Mouse (Mus musculus) neutrophil, adult 5-6 weeks (primary cell): ENCODE measurements around the gene Evx2. TPM values are rescaled to one million over a fixed set of nuclear protein-coding genes. Genes with fewer than 3 reads are reported as not detected.

Experiments used
- ATAC-seq: fragments of 151-379, 151-347 bp; 2 replicates; pipeline ENCODE4 v1.8.0; 2017; ENCODE audit warnings: mild to moderate bottlenecking, moderate TSS enrichment; ENCODE audit not compliant: insufficient number of reproducible peaks, poor library complexity, low FRiP score, severe bottlenecking; ENCODE audit errors: extremely low read depth
- total RNA-seq: library from RNA; stranded (forward); fragments of 200-1000 nt; gene quantifications from 2 replicates; pipeline ENCODE4 v1.2.3, GENCODE M21; 2017

Evx2 gene
- total RNA-seq, 1 experiment from 2014 or later, result not detected

DNA sequence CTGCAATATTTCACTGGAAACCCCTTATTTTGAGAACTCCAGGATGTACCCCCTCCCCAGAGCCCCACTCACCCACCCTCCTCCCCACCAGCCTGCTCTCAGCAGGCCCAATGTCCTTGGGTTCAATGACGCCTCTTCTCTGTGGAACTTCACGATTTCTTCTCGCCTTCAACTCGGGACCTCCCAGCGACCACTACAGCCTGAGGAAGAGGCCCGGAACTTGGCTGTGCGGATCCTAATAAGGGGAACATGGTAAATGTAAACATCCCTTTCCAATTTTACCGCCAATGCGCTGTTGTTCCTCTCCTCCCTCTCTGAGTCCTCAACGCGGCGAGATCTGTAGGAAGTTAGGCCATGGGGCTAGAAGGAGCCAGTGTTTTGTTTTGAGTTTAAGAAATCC, 24.7 kb upstream of the Evx2 start:
- no peak for ATAC-seq

DNA sequence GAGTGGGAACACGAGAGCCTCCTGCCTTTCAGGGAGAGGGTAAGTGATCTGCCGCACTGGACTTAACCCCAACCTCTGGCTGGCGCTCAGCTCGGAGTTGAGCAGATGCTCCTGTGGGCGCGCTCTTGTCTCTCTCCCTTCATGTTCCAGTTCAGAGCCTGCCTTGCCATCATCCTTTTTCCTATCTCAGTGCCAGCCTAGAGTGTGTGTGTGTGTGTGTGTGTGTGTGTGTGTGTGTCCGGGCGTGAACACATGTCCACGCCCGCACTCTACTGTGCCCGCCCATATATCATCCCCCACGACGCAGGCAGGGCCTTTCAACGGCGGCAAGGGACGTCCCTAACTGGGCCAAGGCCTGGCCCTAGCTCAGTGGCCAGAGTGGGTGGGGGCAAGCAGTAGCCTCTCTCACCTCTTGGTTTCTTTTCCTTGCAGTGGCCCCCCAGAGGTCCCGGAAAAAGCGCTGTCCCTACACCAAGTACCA, 24.2 kb upstream of the Evx2 start:
- no peak for ATAC-seq

DNA sequence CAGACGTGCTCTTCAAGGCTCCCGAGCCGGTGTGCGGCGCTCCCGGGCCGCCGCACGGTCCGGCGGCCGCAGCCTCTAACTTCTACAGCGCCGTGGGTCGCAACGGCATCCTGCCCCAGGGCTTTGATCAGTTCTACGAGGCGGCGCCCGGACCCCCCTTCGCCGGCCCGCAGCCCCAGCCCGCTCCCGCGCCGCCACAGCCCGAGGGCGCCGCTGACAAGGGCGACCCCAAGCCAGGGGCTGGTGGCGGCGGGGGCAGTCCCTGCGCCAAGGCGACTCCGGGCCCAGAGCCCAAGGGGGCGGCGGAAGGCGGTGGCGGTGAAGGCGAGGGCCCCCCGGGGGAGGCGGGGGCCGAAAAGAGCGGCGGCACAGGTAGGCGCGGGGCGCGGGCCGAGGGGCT, 23.4 kb upstream of the Evx2 start:
- ATAC-seq, result no peak

DNA sequence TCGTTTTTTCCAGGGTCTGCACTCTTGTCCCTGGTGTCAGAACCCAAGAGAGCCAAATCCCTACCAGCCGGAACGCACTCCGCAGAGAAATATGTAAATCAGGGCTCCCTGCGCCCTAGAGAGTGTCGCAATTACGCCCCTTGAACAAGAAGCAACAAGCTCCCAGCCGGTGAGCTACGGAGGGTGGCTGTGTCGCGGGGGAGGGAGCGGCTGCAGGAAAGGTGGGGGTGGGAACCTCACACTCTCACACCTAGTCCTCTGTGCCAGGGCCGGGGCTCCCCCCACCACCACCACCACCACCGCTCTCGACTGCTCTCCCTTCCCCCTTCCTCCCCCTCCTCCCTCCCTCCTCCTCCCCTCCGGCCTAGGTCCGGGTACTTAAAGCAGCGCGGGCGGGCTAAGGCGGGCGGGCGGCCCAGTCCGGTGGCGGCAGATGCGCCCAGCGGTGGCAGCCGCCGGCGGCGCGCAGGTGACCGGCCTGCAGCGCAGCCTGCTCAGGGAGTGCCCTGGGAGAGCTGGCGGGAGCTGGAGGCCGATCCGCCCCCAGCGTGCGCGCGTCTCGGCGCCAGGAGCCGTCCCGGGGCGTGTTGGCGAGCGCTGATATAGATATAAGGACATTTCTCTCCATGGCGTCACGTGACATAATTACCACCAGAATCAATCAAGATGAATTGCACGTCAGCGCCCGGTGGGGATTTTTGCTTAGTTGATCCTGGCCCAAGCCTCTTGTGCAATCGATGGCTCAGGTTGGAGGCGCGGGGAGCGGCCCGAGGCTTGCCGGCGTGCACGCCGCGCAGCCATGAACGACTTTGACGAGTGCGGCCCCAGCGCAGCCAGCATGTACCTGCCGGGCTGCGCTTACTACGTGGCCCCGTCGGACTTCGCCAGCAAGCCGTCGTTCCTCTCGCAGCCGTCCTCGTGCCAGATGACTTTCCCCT, 22.5 kb upstream of the Evx2 start:
- ATAC-seq, result no peak

DNA sequence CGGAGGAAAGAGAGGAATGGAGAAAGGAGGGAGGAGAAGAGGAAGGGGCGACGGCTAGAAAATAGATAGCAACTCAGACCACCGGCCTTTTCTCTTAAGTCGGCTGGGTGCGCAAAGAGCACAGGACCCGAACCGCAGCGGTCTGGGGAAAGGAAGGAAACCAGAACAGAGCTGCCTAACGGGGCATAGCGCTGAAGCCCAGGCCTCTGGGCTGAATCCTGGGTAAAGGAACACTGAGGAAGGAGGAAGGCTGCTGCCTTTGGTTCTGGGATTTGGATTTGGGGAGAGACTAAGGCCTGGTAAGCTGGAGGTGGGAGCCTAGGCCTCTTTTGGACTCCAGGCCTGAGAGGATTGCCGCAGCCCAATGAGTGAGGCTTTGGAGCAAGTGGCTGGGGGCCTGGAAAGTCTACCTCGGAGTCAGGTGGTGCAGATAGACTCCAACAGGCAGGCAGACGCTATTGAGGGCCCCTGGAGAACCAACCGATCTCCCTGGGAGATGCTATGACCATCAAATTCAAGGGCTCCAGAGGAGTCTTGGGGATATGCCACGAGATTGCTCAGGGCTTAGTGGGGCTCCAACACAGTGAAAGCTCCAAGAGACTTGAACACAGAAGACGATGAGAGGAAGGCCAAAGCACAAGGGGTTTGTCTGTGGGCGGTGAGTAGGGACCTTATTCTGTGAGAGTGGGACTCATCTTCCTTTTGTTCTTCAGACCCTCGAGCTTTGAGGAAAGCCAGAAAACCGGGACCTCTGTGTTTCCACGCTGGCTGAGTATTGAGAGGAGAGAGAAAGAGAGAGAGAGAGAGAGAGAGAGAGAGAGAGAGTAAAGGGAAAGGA, 21.4 kb upstream of the Evx2 start:
- ATAC-seq, result no peak

DNA sequence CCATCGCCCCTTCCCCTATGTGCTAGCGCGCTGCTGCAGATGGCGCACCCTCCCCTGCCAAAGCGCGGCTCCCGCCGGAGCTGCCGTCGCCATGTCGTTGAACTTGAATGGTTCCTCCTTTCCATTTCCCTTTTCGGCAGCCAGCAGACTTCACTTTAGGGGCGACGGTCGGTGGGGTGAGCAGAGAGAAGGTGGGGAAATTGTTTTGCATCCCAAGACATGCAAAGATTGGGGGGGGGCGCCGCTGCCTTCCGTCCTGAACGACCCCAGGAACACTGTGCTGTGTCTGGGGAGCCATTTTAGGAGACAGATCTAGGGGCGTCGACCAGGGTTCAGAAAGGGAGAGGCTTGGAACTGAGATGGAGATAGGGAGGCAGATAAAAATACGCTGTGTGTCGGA, 20.6 kb upstream of the Evx2 start:
- ATAC-seq, result no peak

DNA sequence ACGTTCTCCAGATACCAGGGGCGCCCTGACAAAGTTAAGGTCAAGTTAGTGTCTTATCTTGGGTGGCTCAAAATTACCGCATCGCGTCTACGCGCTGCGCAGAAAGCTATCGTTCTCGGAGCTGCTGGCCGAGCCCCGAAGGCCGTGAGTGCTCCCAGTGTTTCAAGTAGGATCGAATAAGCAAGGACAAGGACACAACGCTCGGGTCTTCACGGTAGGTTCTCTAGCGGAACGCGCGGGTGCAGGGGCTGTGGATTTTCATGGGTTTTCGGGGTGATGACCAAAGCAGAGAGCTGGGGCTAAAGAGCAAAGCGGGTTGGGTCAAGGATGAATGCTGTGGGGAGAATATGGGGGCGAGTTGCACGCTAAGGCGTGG, 20.2 kb upstream of the Evx2 start:
- ATAC-seq, result no peak

DNA sequence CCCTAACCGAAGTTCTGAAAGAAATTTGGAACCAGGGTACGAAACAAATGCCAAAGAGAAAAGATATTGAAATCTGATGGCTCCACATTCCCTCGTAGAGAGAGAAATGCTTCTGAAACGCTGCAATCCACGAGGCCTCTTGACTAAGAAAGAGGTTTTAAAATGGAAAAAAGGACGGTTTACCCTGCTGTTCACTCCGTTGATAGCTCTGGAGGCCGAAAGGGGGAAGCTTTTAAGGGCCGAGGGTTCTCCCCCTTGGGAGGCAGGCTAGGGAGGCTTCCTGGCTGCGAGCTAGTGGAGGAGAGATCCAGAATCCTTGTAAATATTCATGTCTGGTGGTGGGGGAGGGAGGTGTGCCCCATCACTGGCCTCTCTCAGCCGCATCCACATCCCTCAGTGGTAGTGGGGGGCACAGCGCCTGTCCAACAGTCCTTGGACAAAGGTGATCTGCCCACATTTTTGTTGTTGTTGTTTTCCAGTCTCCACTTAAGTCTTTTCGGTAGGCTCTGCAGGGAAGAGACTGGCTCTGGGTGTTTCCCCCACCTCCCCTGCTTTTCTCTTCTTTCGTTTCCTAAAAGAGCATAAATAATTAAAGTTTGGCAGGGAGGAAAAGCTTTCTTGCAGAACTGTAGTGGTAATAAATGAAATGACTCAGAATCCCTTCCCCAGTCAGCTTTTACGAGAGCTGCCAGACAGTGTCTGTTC, 19.7 kb upstream of the Evx2 start, which contains the start of gene Hoxd11:
Gene Hoxd11 (plus strand): TSS at position 667 of the 705 bp plus-strand sequence.
- ATAC-seq, result no peak

DNA sequence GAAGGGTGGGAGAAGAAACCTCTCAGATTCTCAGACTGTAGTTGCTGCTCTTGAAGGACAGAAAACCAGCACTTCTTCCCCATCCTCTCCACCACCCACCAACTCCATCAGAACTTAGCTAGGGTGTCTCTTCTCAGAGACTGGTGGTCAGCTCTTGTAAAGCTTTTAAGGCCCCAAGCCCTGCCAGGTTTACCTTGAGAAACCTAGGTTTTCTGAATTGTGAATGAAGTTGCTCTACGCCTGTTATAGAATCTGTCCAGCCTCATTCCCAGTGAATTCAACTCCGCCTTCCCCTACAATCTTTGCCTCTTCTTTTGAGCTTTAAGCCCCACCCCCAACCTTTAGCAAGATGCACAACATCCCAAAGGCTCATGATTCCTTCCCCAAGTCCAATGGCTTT, 17.7 kb upstream of the Evx2 start:
- ATAC-seq, result no peak

DNA sequence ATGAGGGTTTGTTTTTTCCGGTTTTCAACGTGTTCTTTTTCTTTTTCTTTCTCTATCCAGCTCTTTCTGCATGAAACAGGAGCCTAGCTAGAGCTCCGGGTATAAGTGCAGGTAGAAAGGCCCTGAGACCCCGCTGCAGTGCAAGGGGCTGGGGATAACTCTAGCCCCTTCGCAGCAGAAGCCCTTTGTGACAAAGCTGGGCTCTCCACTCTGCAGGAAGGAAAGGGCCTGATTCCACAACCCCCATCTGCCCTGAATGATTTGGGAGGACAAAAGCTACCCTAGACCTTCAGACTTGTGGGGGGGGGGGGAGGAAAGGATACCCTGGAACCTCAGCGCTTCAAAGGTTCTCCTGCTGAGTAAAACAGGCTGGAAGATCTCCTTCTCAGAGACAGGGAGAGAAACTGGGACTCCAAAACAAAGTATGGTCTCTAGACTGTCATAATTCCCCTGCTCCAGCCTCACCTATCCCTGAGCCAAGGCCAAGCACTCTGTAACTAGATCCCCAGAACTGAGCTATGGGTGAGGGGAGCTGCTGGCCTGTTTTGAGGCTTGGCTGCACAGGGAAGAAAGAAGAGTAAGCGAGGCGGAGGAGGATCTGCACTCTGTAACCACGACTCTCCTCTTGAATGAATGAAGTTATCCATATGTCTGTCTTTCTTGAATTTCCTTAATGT, 17.2 kb upstream of the Evx2 start:
- no peak for ATAC-seq

DNA sequence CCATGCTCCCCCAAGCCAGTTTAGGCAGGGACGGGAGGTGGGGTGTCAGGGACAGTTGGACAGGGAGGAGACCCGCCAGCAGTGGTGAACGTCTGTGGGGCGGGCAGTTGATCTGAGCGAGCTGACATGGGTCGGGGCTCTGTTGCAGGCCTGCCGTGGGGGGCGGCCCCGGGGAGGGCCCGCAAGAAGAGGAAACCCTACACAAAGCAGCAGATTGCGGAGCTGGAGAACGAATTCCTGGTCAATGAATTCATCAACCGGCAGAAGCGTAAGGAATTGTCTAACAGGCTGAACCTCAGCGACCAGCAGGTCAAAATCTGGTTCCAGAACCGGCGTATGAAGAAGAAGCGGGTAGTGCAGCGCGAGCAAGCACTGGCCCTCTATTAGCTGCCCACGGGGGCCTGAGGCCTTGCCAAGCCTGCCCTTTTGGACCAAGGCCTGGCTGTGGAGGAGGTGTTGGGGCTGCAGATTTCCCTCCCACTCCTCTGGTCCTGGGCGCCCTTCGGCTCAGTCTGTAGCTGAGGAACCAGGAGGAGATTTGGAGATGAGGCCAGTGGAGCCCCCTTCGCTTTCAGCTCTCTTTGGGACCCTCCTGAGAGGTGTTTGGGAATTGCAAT, 16.4 kb upstream of the Evx2 start:
- ATAC-seq, result no peak

DNA sequence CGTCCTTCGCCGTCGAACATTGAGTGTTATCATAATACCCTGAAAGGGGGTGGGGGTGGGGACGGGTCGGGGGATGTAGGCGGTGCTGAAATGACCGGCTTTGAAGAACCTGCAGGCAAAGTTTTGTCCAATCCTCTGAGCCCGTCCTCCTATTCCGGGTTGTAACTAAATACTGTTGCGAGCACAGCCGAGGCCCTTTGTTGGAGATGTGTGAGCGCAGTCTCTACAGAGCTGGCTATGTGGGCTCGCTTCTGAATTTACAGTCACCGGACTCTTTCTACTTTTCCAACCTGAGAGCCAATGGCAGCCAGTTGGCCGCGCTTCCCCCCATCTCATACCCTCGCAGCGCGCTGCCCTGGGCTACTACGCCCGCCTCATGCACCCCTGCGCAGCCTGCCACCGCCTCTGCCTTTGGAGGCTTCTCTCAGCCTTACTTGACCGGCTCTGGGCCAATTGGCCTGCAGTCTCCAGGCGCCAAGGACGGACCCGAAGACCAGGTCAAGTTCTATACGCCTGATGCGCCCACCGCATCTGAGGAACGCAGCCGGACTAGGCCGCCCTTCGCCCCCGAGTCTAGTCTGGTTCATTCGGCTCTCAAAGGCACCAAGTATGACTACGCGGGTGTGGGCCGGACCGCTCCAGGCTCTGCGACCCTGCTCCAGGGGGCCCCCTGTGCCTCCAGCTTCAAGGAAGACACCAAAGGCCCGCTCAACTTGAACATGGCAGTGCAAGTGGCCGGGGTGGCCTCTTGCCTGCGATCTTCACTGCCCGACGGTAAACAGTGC, 15.7 kb upstream of the Evx2 start, which contains the start of gene Hoxd12:
Gene Hoxd12 (plus strand): TSS at position 133 of the 785 bp plus-strand sequence.
- no peak for ATAC-seq

DNA sequence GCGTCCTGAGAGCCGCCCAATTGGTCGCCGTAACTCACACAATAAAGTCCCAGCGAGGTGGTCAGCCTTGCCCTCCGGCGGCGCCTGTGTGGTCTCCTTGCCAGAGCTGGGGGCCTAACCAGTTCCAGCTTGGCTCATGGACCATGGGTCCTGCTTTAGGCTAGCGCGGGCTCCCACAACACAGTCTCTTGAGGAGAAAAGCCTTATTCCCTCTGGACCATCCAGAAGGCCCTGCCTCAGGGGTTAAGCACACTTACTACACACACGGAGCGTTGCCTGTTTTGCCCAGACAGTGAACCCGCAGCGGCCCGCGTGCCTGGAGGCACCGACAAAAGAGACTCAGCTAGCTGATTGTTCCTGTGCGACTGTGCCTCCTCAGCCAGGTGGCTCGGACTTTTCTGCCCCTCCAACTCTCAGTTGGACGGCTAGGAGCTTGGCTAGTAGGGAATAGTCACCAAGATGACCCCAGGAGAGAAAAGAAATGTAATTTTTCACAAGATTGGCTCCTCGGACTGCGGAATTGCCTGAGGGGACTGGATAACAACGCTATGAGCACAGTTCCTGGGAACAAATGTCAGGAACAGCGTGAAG, 14.6 kb upstream of the Evx2 start:
- no peak for ATAC-seq

DNA sequence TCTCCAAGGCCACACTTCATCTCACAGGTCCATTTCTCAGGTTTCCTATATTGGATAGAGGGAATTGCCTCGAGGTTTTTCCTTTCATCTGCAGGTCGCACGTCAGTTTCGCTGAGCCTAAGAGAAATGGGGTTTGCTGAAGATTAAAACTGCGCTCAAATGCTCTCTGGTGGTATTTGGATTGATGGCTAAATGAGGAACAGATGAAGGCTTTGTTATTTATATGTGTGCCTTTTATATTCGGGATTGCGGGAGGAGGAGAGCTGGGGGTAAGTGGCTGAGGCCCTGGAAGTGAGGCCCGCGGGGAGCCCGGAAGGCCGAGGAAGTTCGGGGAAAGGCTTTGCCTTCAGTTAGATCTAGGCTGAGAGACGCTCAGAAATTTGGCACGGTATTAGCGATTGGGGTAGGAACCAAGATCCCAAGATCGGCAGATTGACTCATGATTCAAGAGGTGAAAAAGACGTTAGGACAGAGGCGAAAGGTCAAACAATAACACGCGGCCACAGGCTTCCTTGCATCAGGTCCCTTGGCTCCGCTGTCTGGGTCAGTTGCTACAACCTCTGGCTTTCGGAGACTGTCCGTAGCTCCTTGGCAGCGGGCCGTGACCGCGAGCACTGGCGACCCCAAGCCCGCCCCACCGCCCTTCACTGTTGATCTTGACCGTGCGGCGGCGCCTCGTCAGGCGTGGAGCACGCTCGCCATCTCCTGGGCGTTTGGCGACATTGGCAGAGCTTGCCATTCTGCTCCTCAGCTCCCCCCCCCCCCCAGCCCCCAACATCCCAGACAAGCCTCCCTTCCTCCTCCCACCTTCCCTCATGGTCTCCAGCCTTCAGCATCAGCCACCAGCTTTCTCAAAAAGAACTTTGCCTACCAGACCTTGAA, 13.4 kb upstream of the Evx2 start:
- ATAC-seq, result peak; percentile 55; the same call in 1 of the 2 replicates

DNA sequence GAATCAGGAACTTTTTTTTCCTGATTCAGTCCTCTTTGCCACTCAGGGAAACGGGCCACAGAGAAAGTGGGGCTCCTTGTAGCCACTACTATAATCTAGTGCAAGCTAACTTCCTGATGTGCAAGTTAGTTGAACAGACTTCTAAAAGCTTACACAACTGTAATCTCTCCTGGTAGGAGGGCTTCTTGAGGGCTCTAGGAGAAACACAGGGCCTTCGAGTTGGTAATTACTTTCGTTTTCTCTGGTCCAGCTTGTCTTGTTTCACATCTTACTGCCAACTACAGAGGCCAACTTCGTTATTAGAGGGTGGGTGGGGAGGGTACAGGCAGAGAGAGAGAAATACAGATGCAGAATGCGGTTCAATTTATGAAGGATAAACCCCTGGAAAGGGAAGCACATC, 12.5 kb upstream of the Evx2 start:
- no peak for ATAC-seq

DNA sequence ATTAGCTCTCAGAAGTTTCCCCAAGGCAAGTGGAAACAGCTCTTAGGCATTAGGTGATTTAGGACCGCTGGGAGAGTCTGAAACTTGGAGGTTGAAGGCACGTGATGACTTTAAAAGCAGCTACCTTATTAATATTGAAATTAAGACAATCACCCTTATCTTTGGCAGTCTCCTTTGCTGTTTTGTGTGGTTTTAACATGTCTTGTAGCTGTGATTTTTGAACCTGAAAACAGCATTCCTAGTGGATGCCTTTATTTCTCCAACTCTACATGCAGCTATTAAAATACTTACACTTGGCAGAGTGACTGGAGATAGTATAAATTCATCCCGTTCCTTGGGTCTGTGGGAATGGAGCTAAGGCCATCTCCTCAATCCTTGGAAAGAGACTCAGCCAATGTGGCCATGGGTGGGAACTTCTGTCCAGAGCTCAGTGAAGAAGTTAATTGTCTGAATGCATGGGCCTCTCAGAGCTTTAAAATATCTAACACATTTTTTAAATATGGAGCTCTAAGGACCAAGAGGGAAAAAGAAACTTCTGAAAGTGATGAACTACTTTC, 11.4 kb upstream of the Evx2 start:
- ATAC-seq, result no peak
